Mouse (Mus musculus): ENCODE results near the gene Snrpg. TPM values are rescaled to one million over a fixed set of nuclear protein-coding genes. Genes with fewer than 3 reads are reported as not detected.
"Not testable (repeated sequence)": the region's sequence is repeated elsewhere in the genome, so short reads cannot be mapped to it uniquely, and the experiment has no call there.

The Snrpg gene
- total RNA-seq, 4 experiments from 2014 or later, result 37.0 to 60.8 (median 40.2) TPM

DNA sequence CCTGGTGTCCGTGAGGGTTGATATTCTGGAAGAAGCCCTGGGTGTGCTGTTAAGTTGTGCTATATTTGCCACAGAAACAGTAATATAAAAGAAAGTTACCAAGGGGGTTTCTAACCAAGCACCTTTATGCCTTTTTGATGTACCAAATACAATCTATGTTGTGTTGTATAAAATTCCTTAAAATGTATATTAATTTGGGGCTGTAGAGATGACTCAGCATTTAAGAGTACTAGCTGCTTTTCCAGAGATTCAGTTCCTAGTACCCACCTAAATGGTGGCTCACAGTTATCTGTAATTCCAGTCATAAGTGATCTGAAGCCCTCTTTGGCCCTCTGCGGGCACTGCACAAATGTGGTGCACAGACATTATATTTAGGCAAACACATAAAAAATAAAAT lies 4.3 kb upstream of the Snrpg start:
- DNase-seq (ENCODE audit: low spot score), result no peak

GRCm38 (mm10) chr6:86368479-86368878 lies 2.6 kb upstream of the Snrpg start:
- DNase-seq (ENCODE audit: low spot score), result no peak

DNA sequence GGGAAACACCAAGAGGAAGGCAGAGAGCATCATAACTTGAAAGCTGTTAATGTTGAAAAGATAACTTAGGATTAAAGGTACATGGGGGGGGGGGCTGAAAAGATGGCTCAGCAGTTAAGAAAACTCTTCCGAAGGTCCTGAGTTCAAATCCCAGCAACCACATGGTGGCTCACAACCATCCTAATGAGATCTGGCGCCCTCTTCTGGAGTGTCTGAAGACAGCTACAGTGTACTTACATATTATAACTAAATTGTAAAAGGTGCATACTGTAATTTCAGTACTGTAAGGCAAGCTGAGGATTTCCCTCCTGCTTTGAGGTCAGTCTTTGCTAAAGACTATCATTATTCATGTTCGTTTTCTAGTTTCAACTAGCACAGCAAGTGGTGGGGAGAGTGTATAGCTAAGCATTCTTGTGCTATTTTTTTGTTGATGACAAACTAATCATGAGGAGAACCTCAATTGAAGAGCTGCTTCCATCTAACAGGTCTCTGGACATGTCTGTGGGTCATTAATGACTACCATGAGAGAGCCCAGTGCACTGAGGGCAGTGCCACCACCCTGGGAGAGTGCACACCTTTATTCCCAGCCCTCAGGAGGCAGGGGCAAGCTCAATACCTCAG lies 901 bp upstream of the Snrpg start:
- DNase-seq (ENCODE audit: low spot score), result no peak

DNA sequence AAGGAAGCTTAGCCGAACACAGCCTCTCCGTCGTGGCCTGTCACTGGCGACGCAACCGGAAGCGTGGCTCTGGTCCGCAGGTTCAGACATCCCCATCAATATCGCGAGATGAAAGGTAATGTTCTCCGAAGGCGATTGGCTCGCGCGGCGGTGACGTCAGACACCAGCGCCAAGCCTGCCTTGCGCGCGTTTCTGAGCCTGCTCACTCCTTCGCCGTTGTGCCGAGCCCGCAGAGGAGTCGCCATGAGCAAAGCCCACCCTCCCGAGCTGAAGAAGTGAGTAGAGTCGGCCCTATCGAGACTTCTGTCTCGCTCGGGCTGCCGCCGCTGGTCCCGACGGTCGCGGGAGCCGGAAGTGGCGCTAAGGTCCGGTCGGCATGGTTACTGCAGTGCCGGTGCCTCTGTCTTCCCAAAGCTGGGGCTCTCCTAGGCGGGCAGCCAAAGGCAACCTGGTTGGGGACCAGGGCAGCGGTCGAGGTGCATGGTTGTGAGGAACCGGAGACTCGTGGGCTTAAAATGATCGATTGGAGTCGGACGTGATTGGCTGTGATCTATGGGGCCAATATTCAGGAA lies 322 bp downstream of the Snrpg start:
- DNase-seq (ENCODE audit: low spot score), result peak; percentile 96

DNA sequence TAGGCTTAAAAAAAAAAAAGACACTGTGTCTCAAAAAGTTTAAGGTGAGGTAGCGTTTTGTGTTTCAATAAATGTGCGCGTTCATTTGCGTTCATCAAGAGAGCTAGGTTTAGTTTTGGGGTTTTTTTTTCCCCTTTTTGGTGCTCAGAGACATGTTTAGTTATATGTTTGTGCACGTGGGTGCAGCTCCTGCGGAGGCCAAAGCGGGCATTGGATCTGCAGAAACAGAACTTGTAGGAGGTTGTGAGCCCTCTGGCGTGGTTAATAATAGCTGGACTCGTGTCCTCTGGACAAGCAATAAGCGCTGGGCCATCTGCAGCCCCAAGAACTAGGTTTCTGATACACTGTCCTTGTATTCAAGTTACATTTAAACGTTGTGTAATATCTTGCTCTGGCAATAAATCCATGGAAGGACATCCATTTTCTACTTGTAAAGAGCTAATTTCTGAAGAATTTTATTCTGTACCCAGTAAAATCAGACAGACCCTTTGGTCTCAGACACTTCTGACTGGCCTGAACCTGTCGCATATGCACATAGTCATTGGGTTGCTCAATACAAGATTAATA lies 929 bp downstream of the Snrpg start:
- DNase-seq (ENCODE audit: low spot score), result no peak

GRCm38 (mm10) chr6:86373556-86373955 lies 2.5 kb downstream of the Snrpg start:
- no peak for DNase-seq (ENCODE audit: low spot score)

DNA sequence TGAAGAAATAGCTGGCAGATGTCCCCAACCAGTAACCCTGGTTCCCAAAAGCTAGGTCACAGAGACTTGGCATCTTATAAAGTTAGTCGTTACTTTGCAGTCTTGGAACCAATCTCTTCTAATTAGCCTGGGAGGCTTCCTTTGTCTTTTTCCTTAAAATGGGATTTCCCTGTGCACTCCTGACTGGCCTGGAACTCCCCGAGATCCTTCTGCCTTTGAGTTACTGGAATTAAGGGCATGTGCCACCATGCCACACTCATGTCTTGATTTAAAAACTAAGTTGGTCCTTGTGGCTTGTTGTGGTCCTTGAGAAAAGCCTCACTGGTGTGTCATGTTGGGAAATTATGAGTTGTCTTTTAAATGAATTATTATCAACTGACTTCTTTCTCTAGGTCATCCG lies 7.2 kb downstream of the Snrpg start:
- DNase-seq (ENCODE audit: low spot score), result no peak

GRCm38 (mm10) chr6:86380112-86380511 lies 9.0 kb downstream of the Snrpg start:
- not testable (repeated sequence) for DNase-seq (ENCODE audit: low spot score)

GRCm38 (mm10) chr6:86382551-86382950 lies 11.4 kb downstream of the Snrpg start:
- DNase-seq (ENCODE audit: low spot score), result no peak

DNA sequence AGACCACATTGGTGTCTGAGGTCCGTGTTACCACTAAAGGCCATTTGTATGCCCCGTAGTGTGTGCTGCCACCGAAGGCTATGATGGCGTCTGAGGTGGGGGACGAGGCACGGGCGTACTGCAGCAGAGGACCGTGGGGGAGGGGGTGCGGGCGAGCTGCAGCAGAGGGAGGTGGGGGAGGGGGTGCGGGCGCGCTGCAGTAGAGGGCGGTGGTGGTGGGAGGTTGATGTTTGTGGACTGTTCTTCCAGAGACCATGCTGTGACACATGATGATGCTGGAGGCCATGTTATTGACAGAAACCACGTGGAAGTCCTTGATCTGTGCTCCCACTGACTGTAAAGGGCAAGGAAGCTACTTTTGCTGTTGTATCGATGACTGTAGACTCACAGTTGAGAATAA lies 12.3 kb downstream of the Snrpg start:
- DNase-seq (ENCODE audit: low spot score), result no peak

DNA sequence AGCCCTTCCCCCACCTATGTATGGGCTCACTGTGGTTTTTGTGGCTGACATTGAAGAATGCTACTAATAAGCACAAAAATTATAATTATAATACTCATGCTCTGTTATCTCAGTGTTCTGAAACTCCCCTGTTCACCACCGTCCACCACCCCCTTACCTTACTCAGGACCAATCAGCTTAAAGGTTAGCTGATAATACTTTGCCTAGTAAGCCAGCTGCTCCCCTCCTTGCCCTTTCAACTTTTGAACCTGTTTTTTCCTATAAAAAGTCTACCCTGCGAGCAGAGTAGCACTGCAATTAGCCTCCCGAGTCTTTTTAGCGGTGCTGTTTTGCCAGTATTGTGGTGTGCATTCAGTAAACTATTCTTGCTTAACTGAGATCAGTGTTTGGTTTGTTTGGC lies 13.6 kb downstream of the Snrpg start:
- no peak for DNase-seq (ENCODE audit: low spot score)

- DNase-seq (ENCODE audit: low spot score), result no peak
Observed at GRCm38 (mm10) chr6:86385362-86386104, 14.4 kb downstream of the Snrpg start.

- DNase-seq (ENCODE audit: low spot score), result no peak
Observed at GRCm38 (mm10) chr6:86387313-86387712, 16.2 kb downstream of the Snrpg start.

- DNase-seq (ENCODE audit: low spot score), result no peak
Observed at GRCm38 (mm10) chr6:86388461-86388860, 17.4 kb downstream of the Snrpg start.

GRCm38 (mm10) chr6:86391326-86391725 lies 20.2 kb downstream of the Snrpg start:
- no peak for DNase-seq (ENCODE audit: low spot score)

GRCm38 (mm10) chr6:86393187-86393586 lies 22.1 kb downstream of the Snrpg start:
- DNase-seq (ENCODE audit: low spot score), result no peak

DNA sequence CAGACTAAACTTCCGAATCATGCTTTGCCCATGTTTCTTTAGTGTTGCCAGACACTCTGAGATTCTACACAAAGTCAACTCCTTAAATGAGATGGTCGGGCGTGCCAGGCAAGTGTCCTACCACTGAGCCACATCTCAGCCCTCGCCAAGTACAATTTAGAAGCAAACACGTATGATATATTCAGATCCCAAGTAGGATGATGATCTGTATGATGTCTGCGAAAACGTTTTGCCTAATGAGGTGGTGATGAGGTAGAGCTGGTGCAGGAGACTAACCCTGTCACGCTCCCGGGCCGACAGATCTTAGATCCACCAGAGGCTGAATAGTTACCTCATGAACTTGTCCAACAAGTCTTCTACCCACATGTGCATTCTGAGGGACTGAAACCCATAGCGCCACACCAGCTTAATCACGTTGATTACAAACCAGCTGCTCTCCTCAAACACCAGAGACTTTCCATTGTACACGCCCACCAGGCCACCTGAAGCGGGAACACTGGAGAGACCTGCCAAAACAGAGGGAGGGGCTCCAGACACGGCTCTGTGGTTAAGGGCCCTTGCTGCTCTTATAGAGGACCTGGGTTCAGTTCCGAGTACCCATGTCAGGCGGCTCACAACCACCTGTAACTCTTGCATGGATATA lies 23.1 kb downstream of the Snrpg start:
- no peak for DNase-seq (ENCODE audit: low spot score)

DNA sequence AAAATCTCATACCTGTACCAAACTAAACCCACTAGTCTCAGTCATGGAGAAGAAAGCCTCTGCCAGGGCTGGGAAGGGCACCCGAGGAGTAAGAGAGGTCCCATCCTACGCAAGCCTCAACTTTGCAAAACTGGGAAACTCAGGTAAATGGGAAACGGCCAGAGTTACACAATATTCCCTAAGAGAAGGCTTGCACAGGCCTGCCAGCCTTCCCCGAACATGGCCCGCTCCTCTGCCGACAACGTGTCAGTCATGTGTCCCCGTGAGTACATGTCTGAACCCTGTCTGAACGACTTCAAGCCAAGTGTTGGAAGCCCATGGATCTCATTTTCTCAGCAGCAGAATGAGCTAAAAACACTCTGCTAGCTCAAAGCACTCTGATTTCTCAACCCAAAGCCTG lies 23.9 kb downstream of the Snrpg start:
- no peak for DNase-seq (ENCODE audit: low spot score)

DNA sequence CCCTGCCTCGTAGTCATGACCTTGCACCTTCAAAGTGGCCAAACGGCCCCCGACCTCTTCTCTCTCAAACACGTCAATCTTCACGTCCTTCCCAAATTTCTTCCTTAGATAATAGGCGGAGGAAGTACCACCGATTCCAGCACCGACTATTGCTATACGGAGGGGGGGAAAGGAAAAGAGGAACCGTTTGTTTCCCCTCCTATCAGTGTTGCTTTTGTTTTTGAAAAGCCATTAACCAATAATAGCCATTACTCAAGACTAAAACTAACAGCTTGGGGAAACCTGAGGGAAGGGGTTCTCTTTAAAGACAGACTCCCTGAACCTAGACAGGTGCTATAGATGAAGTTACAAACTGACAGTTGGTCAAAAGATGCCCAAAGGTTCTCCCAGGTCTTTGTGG lies 24.9 kb downstream of the Snrpg start:
- DNase-seq (ENCODE audit: low spot score), result no peak

GRCm38 (mm10) chr6:86396581-86397256 lies 25.6 kb downstream of the Snrpg start, which contains the start of gene Pcyox1:
Gene Pcyox1 (minus strand): TSS chr6:86397154.
- peak; percentile 88 for DNase-seq (ENCODE audit: low spot score)

DNA sequence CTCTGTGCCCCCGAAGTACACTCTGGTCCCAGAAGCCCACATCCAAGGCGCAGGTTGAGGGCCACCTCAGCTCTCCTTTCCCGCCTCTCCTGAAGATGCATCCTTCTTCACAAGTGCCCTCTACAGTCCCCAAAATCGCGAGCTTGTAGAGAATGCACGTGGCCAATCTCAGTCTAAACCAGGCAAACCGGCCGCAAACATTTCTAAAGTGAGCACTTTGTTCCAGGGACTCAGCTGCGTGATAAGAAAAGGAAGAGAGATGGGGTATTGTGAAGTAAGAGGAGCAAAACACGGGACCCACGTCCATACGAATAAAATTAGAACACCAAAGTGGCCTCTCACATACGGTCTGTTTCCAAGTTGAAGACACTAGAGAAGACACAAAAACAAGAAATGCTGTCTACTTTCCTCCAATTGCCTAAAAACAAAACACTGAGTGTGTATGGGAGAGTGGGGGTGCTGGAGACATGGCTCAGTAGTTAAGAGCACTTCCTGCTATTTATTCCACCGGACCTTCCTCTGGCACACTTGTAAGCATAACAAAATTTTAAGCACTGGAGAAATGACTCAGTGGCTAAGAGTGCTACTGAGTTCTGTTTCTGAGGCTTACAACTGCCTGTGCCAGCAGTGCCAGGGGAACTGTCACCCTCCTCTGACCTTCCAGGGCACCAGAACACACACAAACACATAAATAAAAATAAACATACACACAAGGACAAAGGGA lies 26.3 kb downstream of the Snrpg start:
- DNase-seq (ENCODE audit: low spot score), result no peak

Data from heart, adult 8-10 months (tissue).